Mouse (Mus musculus) liver, postnatal 0 days (tissue): ENCODE data around the gene Dhx40. TPM values are rescaled to one million over a fixed set of nuclear protein-coding genes. Genes with fewer than 3 reads are reported as not detected.
"Not testable (repeated sequence)": the region's sequence is repeated elsewhere in the genome, so short reads cannot be mapped to it uniquely, and the experiment has no call there.

Experiments used
- ATAC-seq: fragments of 200-750 bp; cut with Nextera tagmentation; 2 replicates; pipeline ENCODE4 v1.8.0; 2017; ENCODE audit warnings: mild to moderate bottlenecking, moderate library complexity
- DNase-seq: peaks from one replicate; pipeline ENCODE4 v3.0.0-alpha.2; 2016
- H3K27ac ChIP-seq: fragments of 300-500 bp; sonication (generic); 2 replicates; pipeline ENCODE4 v1.5.1; 2014; ENCODE audit warnings: antibody characterized with exemption, moderate library complexity, mild to moderate bottlenecking, low read depth
- H3K27me3 ChIP-seq: fragments of 300-500 bp; sonication (generic); 2 replicates; pipeline ENCODE4 v1.6.1; 2014; ENCODE audit warnings: low read length, control low read depth, mixed read lengths; ENCODE audit not compliant: insufficient read depth
- H3K36me3 ChIP-seq: fragments of 300-500 bp; sonication (generic); replicated peaks from 2 replicates; pipeline ENCODE4 v1.6.1; 2014; ENCODE audit warnings: mild to moderate bottlenecking, control low read depth, low read length, moderate library complexity, mixed read lengths; ENCODE audit not compliant: insufficient read depth
- H3K4me1 ChIP-seq: fragments of 300-500 bp; sonication (generic); 2 replicates; pipeline ENCODE4 v1.6.1; 2014; ENCODE audit warnings: antibody characterized with exemption, mild to moderate bottlenecking, control low read depth; ENCODE audit not compliant: insufficient read depth
- H3K4me2 ChIP-seq: fragments of 300-500 bp; sonication (generic); 2 replicates; pipeline ENCODE4 v1.6.1; 2014; ENCODE audit warnings: low read depth, mild to moderate bottlenecking, low read length, moderate library complexity, mixed read lengths
- H3K4me3 ChIP-seq: fragments of 300-500 bp; sonication (generic); 2 replicates; pipeline ENCODE4 v1.5.1; 2014; ENCODE audit warnings: low read depth, low read length
- H3K9ac ChIP-seq: fragments of 300-500 bp; sonication (generic); replicated peaks from 2 replicates; pipeline ENCODE4 v1.6.1; 2014; ENCODE audit warnings: mild to moderate bottlenecking, moderate library complexity
- H3K9me3 ChIP-seq: fragments of 300-500 bp; sonication (generic); 2 replicates; pipeline ENCODE4 v1.6.1; 2016; ENCODE audit warnings: mild to moderate bottlenecking, control low read depth, low read length, mixed read lengths
- CTCF ChIP-seq: sonication (generic); IDR thresholded peaks from 2 replicates; pipeline ENCODE4 v1.5.1; 2016; ENCODE audit warnings: antibody characterized with exemption, low read depth
- EP300 ChIP-seq: IDR thresholded peaks from 2 replicates; pipeline ENCODE4 v1.6.1; 2016; ENCODE audit warnings: antibody characterized with exemption, low read depth, mild to moderate bottlenecking
- WGBS: fragments of 180-500 bp; shearing (Covaris S2); extraction: QIAGEN DNeasy Blood & Tissue Kit; methylation state at CpG from one replicate; pipeline ENCODE4 v1.1.7; 2014; ENCODE audit not compliant: insufficient replicate concordance; 5-methylcytosine and 5-hydroxymethylcytosine counted together
- polyA plus RNA-seq: library from polyadenylated mRNA; unstranded; fragments of >200 nt; fragmentation: Nextera tagmentation; extraction: Ambion mirVana; gene quantifications from 2 replicates; pipeline ENCODE4 v1.2.1, GENCODE M21; 2015

The Dhx40 gene
- polyA plus RNA-seq, 1 experiment from 2014 or later = 8.0 TPM

DNA sequence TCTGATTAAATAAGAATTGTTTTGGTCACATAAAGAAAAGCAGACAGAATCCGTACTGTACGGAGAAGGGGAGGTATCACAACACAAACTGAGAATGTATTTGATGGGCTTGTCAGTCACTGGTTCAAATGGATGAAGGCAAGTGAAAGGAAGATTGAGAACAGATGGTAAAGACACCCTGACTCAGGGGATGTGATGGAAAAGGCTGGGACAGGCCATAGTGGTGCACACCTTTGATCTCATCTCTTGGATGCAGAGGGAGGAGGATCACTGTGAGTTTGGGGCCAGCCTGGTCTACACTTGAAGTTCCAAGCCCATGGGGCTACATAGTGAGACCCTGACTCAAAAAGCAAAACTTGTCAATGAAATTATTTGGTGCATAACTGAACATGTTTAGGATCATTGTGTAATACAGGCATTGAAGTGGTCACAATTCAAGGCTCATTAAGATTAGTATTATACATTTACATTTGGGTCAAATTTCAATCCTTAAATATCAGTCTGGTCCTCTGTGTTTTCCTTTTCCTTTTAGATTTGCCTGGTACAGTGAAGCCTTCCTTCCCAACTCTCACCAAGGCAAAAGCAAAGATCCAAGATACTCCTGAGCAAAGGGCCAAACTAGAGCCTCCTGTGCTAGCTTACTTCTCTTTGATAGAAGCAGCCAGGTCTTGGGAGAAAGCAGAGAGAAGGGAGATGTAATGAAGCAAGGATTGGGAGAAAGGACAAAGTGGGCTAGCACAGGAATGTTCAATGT, 3.2 kb upstream of the Dhx40 start:
- 92% methylated on average over 2 of the region's 2 CpGs for WGBS
- Histone ChIP-seq H3K36me3 (no peaks in the 10 kb centered on the region), H3K9me3 (no peaks in the 10 kb centered on the region), H3K9ac (no peak overlapping the region), H3K27me3 (no peaks in the 10 kb centered on the region), H3K4me1 (peaks cover 11% of the 10 kb centered on the region), H3K4me2 (no peak overlapping the region), H3K27ac (peak overlapping the region; percentile 71), H3K4me3 (no peak overlapping the region)
- DNase-seq (peak; percentile 50), ATAC-seq (peak; percentile 54)
- TF ChIP-seq EP300 (no peak; the same call in 1 of the 2 replicates), CTCF (no peak)

DNA sequence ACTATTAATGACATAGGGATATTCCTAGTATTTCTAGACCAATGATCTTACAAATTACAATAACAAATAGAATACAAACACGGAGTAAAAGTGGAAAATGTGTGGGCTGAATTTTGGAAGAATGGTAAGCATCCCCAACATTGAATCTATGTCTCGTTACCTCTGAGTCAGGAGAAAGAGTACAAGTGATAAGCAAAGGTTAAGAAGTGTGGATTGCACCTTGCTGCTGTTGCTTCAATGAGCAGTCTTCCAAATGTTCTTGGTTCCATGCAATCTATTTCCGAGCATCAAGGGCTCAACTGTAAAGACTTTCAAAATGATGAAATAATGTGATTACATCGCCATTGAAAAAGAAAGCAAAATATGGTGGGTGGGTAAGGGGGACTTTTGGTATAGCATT, 2.3 kb upstream of the Dhx40 start:
- H3K27me3 ChIP-seq = no peaks in the 10 kb centered on the region
- no peak for ATAC-seq
- H3K27ac ChIP-seq = no peak overlapping the region
- H3K4me2 ChIP-seq = no peak overlapping the region
- H3K9ac ChIP-seq = no peak overlapping the region
- peaks cover 5% of the 10 kb centered on the region; the same call in 1 of the 2 replicates for H3K36me3 ChIP-seq
- TF ChIP-seq EP300 (no peak), CTCF (no peak)
- no peaks in the 10 kb centered on the region for H3K9me3 ChIP-seq
- no peak for DNase-seq
- H3K4me3 ChIP-seq = no peak overlapping the region
- 67% methylated on average over 4 of the region's 4 CpGs for whole genome bisulfite sequencing
- H3K4me1 ChIP-seq = peaks cover 11% of the 10 kb centered on the region

DNA sequence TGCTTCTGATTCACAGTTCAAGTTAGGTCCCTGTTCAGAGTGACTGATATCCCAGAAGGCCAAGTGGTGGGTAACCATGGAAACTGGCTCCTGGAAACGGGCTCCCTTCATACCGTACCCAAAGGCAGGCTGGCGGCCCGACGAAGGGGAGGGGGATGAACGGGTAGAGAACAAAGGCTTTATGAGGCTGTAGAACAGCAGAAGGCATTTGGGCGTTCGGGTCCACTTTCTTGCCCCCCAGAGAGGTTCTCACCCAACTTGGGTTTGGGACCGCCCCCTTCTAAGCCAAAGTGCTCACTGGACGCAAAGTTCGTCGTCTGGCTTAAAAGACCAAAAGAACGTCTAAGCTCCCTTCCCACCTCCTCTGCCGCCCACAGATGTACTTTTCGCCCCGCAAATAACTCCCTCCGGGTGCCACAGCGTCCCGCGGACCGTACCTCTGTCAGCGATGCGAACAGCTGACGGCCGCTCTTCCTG, 507 bp downstream of the Dhx40 start:
- peak overlapping the region; percentile 91 for H3K4me2 ChIP-seq
- H3K36me3 ChIP-seq = peaks cover 21% of the 10 kb centered on the region
- peak overlapping the region; percentile 92 for H3K27ac ChIP-seq
- under 1% methylated on average over 25 of the region's 25 CpGs for WGBS
- no peaks in the 10 kb centered on the region for H3K9me3 ChIP-seq
- H3K4me3 ChIP-seq = peak overlapping the region; percentile 98
- H3K9ac ChIP-seq = peak overlapping the region; percentile 77
- H3K4me1 ChIP-seq = peaks cover 11% of the 10 kb centered on the region
- H3K27me3 ChIP-seq = no peaks in the 10 kb centered on the region
- ATAC-seq = peak; percentile 40
- DNase-seq = peak; percentile 57
- TF ChIP-seq CTCF = no peak
- no peak for TF ChIP-seq EP300

DNA sequence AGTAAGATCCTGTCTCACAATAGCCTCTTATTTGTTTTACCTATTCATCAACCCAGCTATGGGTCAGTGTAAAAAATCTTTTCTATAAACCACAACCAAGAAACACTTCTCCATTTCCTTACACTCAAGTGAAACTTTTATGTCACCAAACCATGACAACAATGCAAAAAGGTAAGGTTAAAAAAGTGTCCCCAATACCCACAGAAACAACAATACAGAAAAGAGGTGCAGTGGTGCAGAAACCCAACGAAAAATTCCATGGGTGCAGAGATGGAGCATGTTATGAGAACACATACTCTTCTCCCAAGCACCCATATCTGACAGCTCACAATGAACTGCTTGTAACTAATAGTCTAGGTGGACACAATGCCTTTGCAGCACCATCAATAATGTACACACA, 13.4 kb downstream of the Dhx40 start:
- ATAC-seq (no peak), DNase-seq (no peak)
- Histone ChIP-seq H3K4me2 (no peak overlapping the region), H3K36me3 (peaks cover 45% of the 10 kb centered on the region), H3K4me3 (no peak overlapping the region), H3K27me3 (no peaks in the 10 kb centered on the region), H3K27ac (no peak overlapping the region), H3K4me1 (no peaks in the 10 kb centered on the region), H3K9ac (no peak overlapping the region), H3K9me3 (no peaks in the 10 kb centered on the region)
- 78% methylated on average over 1 of the region's 1 CpGs for WGBS
- TF ChIP-seq EP300 (no peak), CTCF (no peak)

DNA sequence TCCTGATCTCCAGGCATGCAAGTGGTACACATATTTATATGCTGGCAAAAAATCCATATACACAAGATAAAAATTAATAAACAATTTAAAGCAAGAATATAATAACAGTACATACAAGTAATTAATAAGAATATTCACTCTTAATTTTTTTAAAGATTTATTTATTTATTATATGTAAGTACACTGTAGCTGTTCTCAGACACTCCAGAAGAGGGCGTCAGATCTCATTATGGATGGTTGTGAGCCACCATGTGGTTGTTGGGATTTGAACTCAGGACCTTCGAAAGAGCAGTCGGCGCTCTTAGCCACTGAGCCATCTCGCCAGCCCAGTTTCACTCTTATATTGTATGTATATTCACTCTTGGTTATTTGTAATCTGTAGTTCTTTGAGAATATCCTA, 20.1 kb downstream of the Dhx40 start:
- H3K4me2 ChIP-seq, H3K27me3 ChIP-seq, ATAC-seq, H3K27ac ChIP-seq, H3K4me3 ChIP-seq, H3K9ac ChIP-seq, H3K9me3 ChIP-seq, DNase-seq, H3K4me1 ChIP-seq: not testable (repeated sequence)
- H3K36me3 ChIP-seq = peaks cover 46% of the 10 kb centered on the region
- 92% methylated on average over 5 of the region's 5 CpGs for WGBS

DNA sequence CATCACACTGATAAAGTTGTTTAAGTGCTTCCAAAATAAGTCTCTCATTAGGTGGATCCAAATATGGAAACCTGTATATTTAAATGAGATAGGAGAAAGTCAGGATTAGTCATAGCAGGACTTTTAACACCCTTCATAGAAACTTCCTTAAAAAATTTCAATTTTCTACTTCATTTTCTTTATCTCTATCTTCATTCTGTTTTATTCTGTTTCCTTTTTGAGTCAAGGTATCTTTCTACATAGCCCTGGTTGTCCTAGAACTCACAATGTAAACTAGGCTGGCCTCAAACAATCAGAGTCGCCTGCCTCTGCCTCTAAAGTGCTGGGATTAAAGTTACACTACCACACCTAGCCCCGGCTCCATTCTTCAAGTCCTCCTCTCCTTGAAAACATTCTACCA, 21.8 kb downstream of the Dhx40 start:
- H3K4me3 ChIP-seq = no peak overlapping the region
- H3K9ac ChIP-seq = no peak overlapping the region
- ATAC-seq = no peak
- H3K9me3 ChIP-seq = no peaks in the 10 kb centered on the region
- TF ChIP-seq EP300 = no peak
- TF ChIP-seq CTCF = no peak
- no peak overlapping the region for H3K4me2 ChIP-seq
- no peak overlapping the region for H3K27ac ChIP-seq
- no peak for DNase-seq
- 86% methylated on average over 2 of the region's 2 CpGs for WGBS
- no peaks in the 10 kb centered on the region for H3K4me1 ChIP-seq
- H3K36me3 ChIP-seq = peaks cover 42% of the 10 kb centered on the region
- H3K27me3 ChIP-seq = no peaks in the 10 kb centered on the region
